Mouse (Mus musculus) G1E (cell line): ENCODE measurements around the gene Gm10570. TPM values are rescaled to one million over a fixed set of nuclear protein-coding genes. Genes with fewer than 3 reads are reported as not detected.

Source experiments
- ATAC-seq: 2 replicates; pipeline ENCODE4 v1.8.0; 2016; ENCODE audit warnings: mild to moderate bottlenecking; ENCODE audit not compliant: insufficient number of reproducible peaks, poor library complexity, low FRiP score, severe bottlenecking; ENCODE audit errors: extremely low read depth
- DNase-seq: peaks from one replicate; pipeline ENCODE4 v3.0.0; 2012; ENCODE audit warnings: low spot score
- H3K27me3 ChIP-seq: 2 replicates; pipeline ENCODE4 v1.6.1; 2012; ENCODE audit warnings: mild to moderate bottlenecking, low read length, inconsistent platforms; ENCODE audit not compliant: insufficient read depth
- H3K36me3 ChIP-seq: replicated peaks from 2 replicates; pipeline ENCODE3; 2012; ENCODE audit warnings: mild to moderate bottlenecking, inconsistent platforms
- H3K4me1 ChIP-seq: 2 replicates; pipeline ENCODE4 v1.6.1; 2012; ENCODE audit warnings: low read depth, low read length, inconsistent platforms, mixed read lengths; ENCODE audit not compliant: insufficient read depth
- H3K4me3 ChIP-seq: 2 replicates; pipeline ENCODE4 v1.5.1; 2012; ENCODE audit warnings: low read depth, mild to moderate bottlenecking, inconsistent platforms, low read length, moderate library complexity, mixed read lengths
- H3K9me3 ChIP-seq: replicated peaks from 2 replicates; pipeline ENCODE4 v1.6.1; 2012; ENCODE audit warnings: inconsistent platforms
- CTCF ChIP-seq: IDR thresholded peaks from 2 replicates; pipeline ENCODE4 v1.5.1; 2012; ENCODE audit warnings: low read depth, low read length, inconsistent platforms, mixed read lengths
- GATA1 ChIP-seq: IDR thresholded peaks from 2 replicates; pipeline ENCODE4 v1.6.1; 2012; ENCODE audit warnings: borderline replicate concordance, low read length, inconsistent platforms, mixed read lengths
- GATA2 ChIP-seq: IDR thresholded peaks from 2 replicates; pipeline ENCODE4 v1.6.1; 2012; ENCODE audit warnings: low read depth, low read length, inconsistent platforms, borderline replicate concordance
- POLR2AphosphoS5 ChIP-seq: IDR thresholded peaks from 2 replicates; pipeline ENCODE4 v1.6.1; 2012; ENCODE audit warnings: low read depth, low read length, inconsistent platforms; ENCODE audit not compliant: insufficient replicate concordance
- TAL1 ChIP-seq: conservative IDR thresholded peaks from 2 replicates; pipeline ENCODE4 v1.6.1; 2012; ENCODE audit warnings: low read depth, low read length, inconsistent platforms, mixed read lengths
- polyA plus RNA-seq: library from polyadenylated mRNA; stranded (reverse); fragments of >175 nt; gene quantifications from 2 replicates; pipeline ENCODE4 v1.2.3, GENCODE M21; 2012
- total RNA-seq, 2 experiments: library from RNA; stranded (forward) in 1 of 2; stranded (reverse) in 1 of 2; fragments of 200-1000 nt in 1 of 2; fragments of >200 nt in 1 of 2; fragmentation: Nextera tagmentation in 1 of 2; gene quantifications; 2 replicates each; pipeline ENCODE4 v1.2.3; 2014 to 2017

Gm10570 gene
- total and polyA plus RNA-seq, 3 experiments = not detected

- Histone ChIP-seq H3K27me3 (peaks cover 45% of the 10 kb centered on the region), H3K36me3 (no peaks in the 10 kb centered on the region), H3K4me1 (no peaks in the 10 kb centered on the region), H3K9me3 (no peaks in the 10 kb centered on the region), H3K4me3 (no peak overlapping the region)
- ATAC-seq (no peak), DNase-seq (no peak)
- no peak for TF ChIP-seq TAL1
- no peak for TF ChIP-seq CTCF
- TF ChIP-seq GATA2 = no peak
- TF ChIP-seq GATA1 = no peak
- no peak for TF ChIP-seq POLR2AphosphoS5
These were observed 32.7 kb downstream of the Gm10570 start for GRCm38 (mm10) chr4:130275823-130276105.

GRCm38 (mm10) chr4:130275016-130275822 lies 33.3 kb downstream of the Gm10570 start:
- no peak for DNase-seq
- Histone ChIP-seq H3K36me3 (no peaks in the 10 kb centered on the region), H3K4me1 (no peaks in the 10 kb centered on the region), H3K9me3 (no peaks in the 10 kb centered on the region), H3K27me3 (peaks cover 44% of the 10 kb centered on the region), H3K4me3 (no peak overlapping the region)
- no peak for ATAC-seq
- TF ChIP-seq GATA1 = no peak
- TF ChIP-seq CTCF = no peak
- TF ChIP-seq POLR2AphosphoS5 = no peak
- no peak for TF ChIP-seq GATA2
- TF ChIP-seq TAL1 = no peak

- ATAC-seq = no peak
These were observed 34.0 kb downstream of the Gm10570 start for GRCm38 (mm10) chr4:130274346-130275015.

GRCm38 (mm10) chr4:130273698-130274345 lies 34.7 kb downstream of the Gm10570 start:
- DNase-seq (no peak), ATAC-seq (no peak)
- H3K36me3 ChIP-seq = no peaks in the 10 kb centered on the region
- H3K4me3 ChIP-seq = no peak overlapping the region
- H3K9me3 ChIP-seq = no peaks in the 10 kb centered on the region
- no peak for TF ChIP-seq CTCF
- TF ChIP-seq TAL1 = no peak
- TF ChIP-seq POLR2AphosphoS5 = no peak
- TF ChIP-seq GATA2 = no peak
- TF ChIP-seq GATA1 = no peak
- no peaks in the 10 kb centered on the region for H3K4me1 ChIP-seq
- peaks cover 42% of the 10 kb centered on the region for H3K27me3 ChIP-seq

More at GRCm38 (mm10) chr4:130274346-130275015, 34.0 kb downstream of the Gm10570 start:
- no peak for DNase-seq
- Histone ChIP-seq H3K27me3 (peaks cover 42% of the 10 kb centered on the region), H3K4me1 (no peaks in the 10 kb centered on the region), H3K36me3 (no peaks in the 10 kb centered on the region), H3K4me3 (no peak overlapping the region), H3K9me3 (no peaks in the 10 kb centered on the region)
- TF ChIP-seq TAL1 (no peak), POLR2AphosphoS5 (no peak), GATA2 (no peak), GATA1 (no peak), CTCF (no peak)

- DNase-seq (no peak), ATAC-seq (no peak)
- Histone ChIP-seq H3K4me3 (no peak overlapping the region), H3K27me3 (peaks cover 40% of the 10 kb centered on the region), H3K9me3 (no peaks in the 10 kb centered on the region), H3K4me1 (no peaks in the 10 kb centered on the region; the same call in 1 of the 2 replicates), H3K36me3 (no peaks in the 10 kb centered on the region)
- no peak for TF ChIP-seq TAL1
- TF ChIP-seq POLR2AphosphoS5 = no peak
- no peak for TF ChIP-seq GATA2
- no peak for TF ChIP-seq GATA1
- no peak for TF ChIP-seq CTCF
These were observed 37.7 kb downstream of the Gm10570 start for GRCm38 (mm10) chr4:130270611-130271347.
